Mouse (Mus musculus) spleen, postnatal 4 days (tissue): ENCODE measurements around the gene Ccl22.

Experiments used
- DNase-seq, 2 experiments: peaks; one replicate each; pipeline ENCODE4 v3.0.0; 2022; ENCODE audit warnings: low spot score in 2 of 2

Ccl22 gene

DNA sequence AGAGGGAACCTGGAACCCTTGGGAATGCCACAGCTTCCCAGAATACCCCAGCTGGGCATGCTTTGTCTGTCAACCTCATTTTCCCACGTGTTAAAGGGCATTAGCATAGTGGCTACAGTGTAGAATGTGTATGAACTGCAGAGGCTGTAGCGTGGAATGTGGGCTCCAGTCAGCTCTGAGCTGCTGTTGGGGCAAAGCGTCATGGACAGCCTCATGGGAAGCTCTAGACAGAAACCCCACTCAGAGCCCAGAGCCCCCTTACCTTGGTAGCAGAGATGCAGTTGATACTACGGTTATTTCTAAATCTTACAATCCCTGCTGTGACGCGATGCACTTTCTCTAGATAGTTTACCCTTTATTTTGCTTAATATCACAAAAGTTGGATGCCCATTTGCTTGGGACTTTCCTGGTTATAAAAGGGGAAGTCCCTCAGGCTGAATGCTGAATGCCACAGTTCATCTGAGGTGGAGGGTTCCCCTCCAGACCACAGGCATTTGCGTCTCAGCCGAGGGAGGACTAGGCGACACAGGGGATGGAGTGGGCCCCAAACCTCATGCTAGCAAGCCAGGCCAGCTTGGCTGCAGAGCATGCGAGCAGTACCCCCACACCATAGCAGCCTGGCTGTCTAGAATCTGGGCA, 33.6 kb downstream of the Ccl22 start:
- DNase-seq, result no peak

DNA sequence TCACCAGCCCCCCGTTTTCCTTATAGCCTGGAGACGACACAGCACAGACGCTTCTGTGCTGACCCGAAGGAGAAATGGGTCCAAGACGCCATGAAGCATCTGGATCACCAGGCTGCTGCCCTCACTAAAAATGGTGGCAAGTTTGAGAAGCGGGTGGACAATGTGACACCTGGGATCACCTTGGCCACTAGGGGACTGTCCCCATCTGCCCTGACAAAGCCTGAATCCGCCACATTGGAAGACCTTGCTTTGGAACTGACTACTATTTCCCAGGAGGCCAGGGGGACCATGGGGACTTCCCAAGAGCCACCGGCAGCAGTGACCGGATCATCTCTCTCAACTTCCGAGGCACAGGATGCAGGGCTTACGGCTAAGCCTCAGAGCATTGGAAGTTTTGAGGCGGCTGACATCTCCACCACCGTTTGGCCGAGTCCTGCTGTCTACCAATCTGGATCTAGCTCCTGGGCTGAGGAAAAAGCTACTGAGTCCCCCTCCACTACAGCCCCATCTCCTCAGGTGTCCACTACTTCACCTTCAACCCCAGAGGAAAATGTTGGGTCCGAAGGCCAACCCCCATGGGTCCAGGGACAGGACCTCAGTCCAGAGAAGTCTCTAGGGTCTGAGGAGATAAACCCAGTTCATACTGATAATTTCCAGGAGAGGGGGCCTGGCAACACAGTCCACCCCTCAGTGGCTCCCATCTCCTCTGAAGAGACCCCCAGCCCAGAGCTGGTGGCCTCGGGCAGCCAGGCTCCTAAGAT, 34.3 kb downstream of the Ccl22 start:
- no peak for DNase-seq

DNA sequence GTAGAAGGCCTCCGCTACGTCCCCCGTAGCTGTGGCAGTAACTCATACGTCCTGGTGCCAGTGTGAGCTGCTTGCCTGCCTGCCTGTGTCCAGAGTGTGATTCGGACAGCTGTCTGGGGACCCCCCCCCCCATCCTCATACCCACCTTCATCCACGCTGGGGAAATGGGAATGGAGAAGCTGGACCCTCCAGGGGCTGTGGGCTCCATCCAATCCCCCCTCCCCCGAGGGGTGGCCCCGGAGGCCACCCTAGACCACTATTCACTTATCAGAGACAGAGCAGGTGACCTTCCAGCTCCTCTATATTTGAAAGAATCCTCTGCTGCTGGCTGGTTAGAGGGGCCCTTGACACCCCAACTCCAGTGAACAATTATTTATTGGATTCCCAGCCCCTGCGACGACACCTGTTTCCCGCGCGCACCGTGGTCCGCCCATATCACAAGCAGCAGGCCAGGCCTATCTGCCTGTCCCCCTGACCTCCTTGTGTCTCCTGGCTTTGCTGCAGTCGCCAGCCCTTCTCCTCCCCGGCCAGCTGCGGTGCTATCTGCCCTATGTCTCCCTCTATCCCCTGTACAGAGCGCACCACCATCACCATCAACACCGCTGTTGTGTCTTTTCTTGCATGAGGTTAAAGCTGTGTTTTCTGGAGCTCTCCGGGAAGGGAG, 35.2 kb downstream of the Ccl22 start:
- no peak for DNase-seq

DNA sequence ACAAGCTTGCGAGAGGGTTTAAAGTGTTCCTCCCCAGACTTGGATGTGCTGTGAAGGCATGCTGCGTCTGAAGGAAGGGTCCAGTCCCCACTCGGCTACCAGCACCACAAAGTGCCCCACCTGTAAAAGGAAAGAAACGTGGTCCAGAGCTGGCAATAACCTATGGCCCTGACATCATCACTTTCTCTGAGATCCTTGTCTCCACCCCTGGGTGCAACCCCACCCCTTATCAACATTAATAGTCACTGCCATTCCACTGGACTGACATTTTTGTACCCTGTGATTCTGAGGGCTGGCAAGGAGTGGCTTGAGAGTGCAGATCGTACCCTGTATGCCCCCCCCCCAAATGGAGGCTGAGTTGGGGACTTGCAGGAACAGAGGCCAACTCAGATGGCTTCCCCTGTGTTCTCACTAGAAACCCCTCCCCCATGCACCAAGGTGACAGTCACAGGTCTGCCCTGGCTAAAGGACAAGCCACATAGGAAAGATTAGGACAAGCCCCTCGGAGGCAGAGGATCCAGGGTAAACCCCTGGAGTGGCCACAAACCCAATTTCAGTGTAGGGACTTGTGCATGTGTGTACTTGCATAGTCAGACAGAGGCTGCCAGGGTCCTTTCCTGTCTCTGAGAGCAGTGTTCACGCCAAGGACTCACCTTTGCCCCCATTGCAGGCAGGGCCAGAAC, 35.9 kb downstream of the Ccl22 start:
- DNase-seq, result no peak

DNA sequence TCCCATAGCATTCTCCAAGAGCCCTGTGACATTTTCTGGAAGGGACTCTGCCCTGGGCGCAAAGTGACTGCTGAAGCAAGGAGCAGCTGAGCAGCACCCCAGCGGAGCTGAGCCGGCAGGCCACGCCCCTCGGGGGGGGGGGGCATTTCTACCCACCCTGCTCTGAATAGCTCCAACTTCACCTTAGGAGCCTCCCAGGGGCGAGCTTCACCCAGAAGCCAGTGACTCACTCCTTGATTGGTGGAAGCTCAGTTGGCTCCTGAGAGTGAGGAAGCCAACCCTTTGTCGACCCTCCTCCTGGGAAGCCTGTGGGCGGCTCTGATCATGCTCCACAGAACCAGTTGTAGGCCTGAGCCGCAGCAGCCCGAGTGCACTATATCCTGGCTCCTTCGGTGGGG, 36.4 kb downstream of the Ccl22 start:
- DNase-seq, result no peak

DNA sequence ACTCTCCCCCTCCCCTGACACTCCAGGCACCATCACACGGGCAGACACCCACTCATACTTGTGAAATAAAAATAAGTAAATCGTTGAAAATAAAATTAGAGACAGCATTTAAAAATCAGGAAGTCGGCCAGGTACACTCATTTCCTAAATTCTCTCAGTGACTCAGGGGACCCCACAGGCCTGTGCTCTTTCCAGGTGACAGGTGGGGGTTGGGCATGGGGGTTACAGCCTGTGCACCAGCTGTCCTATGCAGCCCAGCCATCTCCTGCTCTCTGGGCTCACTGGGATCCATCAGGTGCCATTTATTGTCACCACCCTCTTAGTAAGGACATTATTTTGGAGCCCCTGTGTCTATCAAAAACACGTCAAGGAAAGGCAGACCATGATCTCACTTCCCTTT, 38.5 kb downstream of the Ccl22 start:
- DNase-seq, result no peak

DNA sequence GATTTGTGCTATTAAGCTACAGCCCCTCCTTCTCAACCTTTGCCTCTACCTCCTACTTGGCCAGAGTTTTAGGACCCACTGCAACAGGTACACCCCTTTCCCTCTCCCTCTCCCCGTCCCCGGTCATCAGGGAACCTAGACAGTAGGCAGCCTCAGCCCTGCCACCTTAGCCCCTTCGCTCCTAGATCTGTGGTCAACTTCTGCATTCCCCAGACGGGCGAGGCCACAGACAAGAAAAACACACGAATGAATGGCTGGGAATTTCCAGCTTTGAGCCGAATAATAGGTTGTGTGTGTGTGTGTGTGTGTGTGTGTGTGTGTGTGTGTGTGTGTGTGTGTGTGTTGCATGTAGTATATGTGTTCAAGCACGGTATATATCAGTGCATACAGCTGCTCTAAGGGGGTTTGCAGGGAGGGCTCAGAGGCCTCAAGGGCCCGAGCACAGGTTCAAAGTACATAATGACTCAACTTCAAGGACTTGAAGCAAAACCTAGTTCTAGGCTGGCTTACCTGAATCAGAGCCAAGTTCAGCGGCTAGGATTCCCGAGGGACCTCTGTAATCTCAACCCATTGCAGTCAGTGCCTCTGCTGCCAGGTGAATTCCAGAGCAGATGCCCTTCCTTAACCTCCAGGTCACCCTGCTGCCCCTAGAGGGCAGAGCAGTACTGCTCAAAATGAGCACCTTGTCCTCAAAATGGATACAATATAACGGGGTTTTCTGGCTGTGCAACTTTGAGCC, 40.0 kb downstream of the Ccl22 start:
- DNase-seq, result peak; percentile 82 to 83

DNA sequence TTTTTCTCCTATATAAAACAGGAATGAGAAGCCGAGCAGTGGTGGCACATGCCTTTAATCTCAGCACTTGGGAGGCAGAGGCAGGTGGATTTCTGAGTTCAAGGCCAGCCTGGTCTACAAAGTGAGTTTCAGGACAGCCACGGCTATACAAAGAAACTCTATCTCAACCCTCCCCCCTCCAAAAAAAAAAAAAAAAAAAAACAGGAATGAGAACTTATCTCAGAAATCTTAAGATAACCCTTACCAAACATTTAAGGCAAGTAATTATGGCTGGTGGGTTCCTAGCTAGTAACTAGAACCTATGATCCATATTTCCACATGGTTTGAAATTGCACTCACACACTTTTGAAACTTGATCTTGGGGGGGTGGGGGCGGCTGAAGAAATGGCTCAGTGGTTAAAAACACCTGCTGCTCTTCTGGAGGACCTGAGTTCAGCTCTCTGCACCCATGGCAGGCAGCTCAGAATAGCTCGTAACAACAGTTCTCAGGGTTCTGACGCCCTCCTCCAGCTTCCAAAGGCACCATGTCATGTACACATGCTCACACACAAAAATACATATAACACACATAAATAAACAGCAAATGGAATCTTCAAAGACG, 40.7 kb downstream of the Ccl22 start:
- DNase-seq, result peak in 1 of 2 experiments; percentile 12

DNA sequence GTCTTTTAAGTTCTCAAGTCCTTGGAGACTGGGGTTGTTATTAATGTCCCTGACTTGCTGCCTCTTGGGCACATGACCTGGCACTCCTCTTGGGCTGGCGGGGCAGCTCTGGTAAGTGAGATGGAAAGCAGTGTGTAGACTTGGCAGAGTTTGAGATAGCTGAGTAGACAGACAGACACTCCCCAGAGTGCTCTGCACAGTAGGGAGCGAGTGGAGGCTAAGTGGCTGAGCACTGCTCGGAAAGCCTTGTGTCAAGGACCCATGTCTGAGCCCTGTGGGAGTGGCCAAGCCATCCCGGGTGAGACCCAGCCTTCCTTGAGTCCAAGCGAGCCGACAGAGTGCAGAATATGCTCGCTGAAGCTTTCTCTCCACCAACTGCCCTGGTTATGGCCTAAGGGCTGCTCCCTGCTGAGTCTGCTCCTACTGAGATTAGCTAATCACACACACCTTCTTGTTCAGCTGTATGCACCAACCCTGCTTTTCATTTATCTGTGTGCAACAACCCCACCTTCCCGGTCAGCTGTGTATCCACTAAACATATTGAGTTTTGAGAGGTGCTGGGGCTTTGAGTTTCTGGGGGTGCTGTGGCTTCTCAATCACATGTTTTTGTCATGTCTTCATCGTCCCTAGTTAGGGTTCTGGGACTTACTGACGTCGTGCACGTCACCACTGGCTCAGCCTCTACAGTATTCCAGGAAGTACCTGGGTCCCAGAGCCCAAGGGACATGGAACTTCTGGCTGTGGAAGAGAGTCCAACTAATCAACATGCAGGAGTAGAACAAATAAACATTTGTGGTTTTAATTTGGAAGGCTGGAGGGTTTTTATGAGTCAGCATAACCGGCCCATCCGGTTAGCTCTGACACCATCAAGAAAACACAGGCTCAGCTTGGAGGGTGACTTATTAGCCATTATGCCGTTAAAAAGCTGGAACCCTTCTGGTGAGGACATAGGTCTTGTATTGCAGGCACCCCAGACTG, 42.4 kb downstream of the Ccl22 start:
- peak; percentile 82 to 87 for DNase-seq

DNA sequence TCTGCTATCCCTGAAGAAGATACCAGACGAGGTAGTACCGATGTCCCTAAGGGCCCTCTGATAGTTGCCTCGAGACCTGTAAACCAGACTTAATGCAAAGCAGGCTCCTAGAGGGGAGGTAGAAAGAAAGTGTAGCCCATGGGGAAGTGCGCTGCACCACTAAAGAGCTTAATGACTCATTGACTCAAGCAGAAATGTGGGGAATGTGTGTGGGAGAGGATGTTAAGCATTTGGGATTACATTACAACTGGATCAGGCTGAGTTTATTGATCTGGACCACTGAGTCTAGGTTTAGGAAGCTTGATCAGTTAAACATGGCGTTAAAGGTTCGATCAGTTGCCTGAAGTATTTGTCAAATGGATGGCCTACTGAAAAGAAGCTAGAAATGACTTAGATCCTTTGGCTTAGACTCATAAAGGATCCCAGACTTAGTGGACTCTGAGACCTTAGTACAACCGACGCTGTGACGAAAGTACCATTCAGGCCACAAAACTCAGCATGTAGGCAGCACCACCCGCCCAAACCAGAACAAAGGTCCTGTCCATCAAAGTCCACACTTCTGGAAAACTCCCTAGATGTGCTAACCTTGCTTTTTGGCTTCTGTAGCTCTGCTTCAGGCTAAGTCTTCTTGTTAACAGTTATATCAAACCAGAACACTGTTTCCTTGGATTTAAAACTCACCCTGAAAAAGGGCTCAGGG, 44.0 kb downstream of the Ccl22 start:
- no peak for DNase-seq

DNA sequence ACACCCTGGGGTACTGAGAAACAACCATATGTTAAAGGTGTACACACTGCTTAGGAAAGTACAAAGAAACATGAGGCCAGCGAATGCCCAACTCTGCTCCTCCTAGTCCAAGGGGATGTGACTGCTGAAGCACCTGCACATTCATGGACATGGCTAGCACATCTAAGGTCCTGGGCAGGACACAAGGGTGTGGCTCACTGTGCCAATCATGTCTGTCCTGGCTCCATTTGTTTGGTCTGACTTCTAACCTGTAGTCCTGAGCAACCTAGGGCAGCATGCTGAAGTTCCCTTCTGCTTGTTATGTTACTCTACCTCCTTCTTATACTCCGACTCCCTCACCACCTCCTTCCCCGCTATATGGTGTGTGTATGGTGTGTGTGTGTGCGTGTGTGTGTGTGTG, 49.0 kb downstream of the Ccl22 start:
- DNase-seq, result no peak

DNA sequence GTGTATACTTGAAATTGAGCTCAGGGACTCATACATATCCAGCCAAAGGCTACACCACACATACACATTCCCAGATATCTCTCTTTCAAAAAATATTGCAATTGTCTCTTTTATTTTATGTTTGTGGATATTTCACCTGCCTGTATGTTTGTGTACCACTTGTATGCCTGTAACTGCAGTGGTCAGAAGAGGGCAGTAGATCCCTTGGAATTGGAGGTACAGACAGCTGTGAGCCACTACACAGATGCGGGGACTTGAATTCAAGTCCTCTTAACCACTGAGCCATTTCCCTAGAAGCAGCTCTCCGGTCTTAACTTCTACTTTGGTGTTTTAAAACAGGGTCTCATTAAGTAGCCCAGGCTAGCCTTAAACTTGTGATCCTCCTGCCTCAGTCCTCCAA, 49.4 kb downstream of the Ccl22 start:
- no peak for DNase-seq

DNA sequence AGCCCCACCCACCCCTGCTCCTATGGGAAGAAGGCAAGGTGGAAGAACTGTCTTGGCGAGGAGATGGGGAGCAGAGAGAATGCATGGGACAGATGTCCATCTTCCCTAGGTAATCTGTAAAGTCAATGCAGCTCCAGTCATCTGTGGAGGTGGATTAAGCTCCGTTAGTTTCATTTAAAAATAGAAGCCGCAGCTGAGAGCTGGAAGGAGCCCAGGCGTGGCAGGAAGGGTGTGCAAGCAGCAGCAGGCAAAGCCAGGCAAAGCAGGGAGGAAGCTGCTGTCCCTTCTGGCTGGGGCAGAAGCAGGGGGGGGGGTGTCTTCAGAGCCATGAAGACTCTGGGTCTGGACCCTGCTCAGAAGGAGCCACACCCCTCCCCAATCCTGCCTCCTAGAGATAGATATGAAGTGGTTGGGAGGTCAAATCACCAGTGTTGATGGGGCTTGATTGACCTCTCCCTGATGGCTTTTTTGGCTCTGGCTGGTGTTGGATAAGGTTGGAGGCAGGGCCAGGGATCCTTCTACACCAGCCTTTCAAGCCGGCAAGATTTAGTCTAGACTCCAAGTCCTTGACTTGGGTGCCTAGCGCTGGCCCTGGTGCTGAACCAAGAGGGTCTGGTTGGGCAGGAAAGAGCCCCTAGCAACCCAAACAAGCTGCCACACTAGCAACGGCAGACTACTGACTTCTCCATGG, 55.0 kb downstream of the Ccl22 start:
- DNase-seq, result no peak
